Mouse (Mus musculus): ENCODE results near the gene Sec14l4. TPM values are rescaled to one million over a fixed set of nuclear protein-coding genes. Genes with fewer than 3 reads are reported as not detected.
"Not testable (repeated sequence)": the region's sequence is repeated elsewhere in the genome, so short reads cannot be mapped to it uniquely, and the experiment has no call there.

Sec14l4 gene
- 0.08 and 0.27 TPM in 2 replicates for polyA plus RNA-seq (2015; fragmentation: Nextera tagmentation; extraction: Ambion mirVana)

- no peak for DNase-seq (ENCODE audit: low spot score)
Observed at GRCm38 (mm10) chr11:4031126-4031941, at the start of gene Sec14l4. Gene Sec14l4, plus strand, starts transcription at chr11:4031462.

- DNase-seq (ENCODE audit: low spot score), result no peak
Observed at GRCm38 (mm10) chr11:3981536-3981935, 49.7 kb upstream of the Sec14l4 start.

- DNase-seq (ENCODE audit: low spot score), result no peak
Observed at GRCm38 (mm10) chr11:3982275-3983209, 48.7 kb upstream of the Sec14l4 start.

- DNase-seq (ENCODE audit: low spot score), result no peak
Observed at GRCm38 (mm10) chr11:3983291-3983862, 47.9 kb upstream of the Sec14l4 start, which contains the start of gene Gal3st1. Gene Gal3st1, plus strand, starts transcription at chr11:3983636.

GRCm38 (mm10) chr11:3983863-3984745, 47.2 kb upstream of the Sec14l4 start:
- no peak for DNase-seq (ENCODE audit: low spot score)

- DNase-seq (ENCODE audit: low spot score), result no peak
Observed at GRCm38 (mm10) chr11:3989748-3990147, 41.5 kb upstream of the Sec14l4 start.

GRCm38 (mm10) chr11:3993132-3993531, 38.1 kb upstream of the Sec14l4 start:
- no peak for DNase-seq (ENCODE audit: low spot score)

- no peak for DNase-seq (ENCODE audit: low spot score)
Observed at GRCm38 (mm10) chr11:3993914-3994313, 37.3 kb upstream of the Sec14l4 start.

- DNase-seq (ENCODE audit: low spot score), result no peak
Observed at GRCm38 (mm10) chr11:3995511-3995910, 35.8 kb upstream of the Sec14l4 start.

GRCm38 (mm10) chr11:3996840-3997239, 34.4 kb upstream of the Sec14l4 start:
- DNase-seq (ENCODE audit: low spot score), result no peak

GRCm38 (mm10) chr11:3997978-3998720, 33.1 kb upstream of the Sec14l4 start:
- DNase-seq (ENCODE audit: low spot score), result no peak

GRCm38 (mm10) chr11:3999547-3999946, 31.7 kb upstream of the Sec14l4 start:
- DNase-seq (ENCODE audit: low spot score), result no peak

GRCm38 (mm10) chr11:4001603-4002002, 29.7 kb upstream of the Sec14l4 start:
- DNase-seq (ENCODE audit: low spot score), result peak; percentile 62

- DNase-seq (ENCODE audit: low spot score), result no peak
Observed at GRCm38 (mm10) chr11:4005220-4005805, 25.9 kb upstream of the Sec14l4 start.

GRCm38 (mm10) chr11:4006462-4006861, 24.8 kb upstream of the Sec14l4 start:
- DNase-seq (ENCODE audit: low spot score), result no peak

GRCm38 (mm10) chr11:4012616-4013015, 18.6 kb upstream of the Sec14l4 start:
- no peak for DNase-seq (ENCODE audit: low spot score)

GRCm38 (mm10) chr11:4015796-4016195, 15.5 kb upstream of the Sec14l4 start:
- DNase-seq (ENCODE audit: low spot score), result not testable (repeated sequence)

GRCm38 (mm10) chr11:4022111-4022510, 9.2 kb upstream of the Sec14l4 start:
- DNase-seq (ENCODE audit: low spot score), result not testable (repeated sequence)

- no peak for DNase-seq (ENCODE audit: low spot score)
Observed at GRCm38 (mm10) chr11:4023321-4023720, 7.9 kb upstream of the Sec14l4 start.
